Mouse (Mus musculus) embryo, embryonic 11.5 days (tissue): ENCODE measurements around the gene Lcn10.
A peak's percentile ranks its signal among the peaks of the same experiment; 100 is the strongest.
"Not testable (repeated sequence)": the region's sequence is repeated elsewhere in the genome, so short reads cannot be mapped to it uniquely, and the experiment has no call there.

Experiments
- DNase-seq: peaks from one replicate; pipeline ENCODE4 v3.0.0-alpha.2; 2012; ENCODE audit warnings: low read depth, low spot score

Lcn10 gene

GRCm38 (mm10) chr2:25706643-25707481 is 24.3 kb downstream of the Lcn10 start, which contains the start of gene Bmyc:
TSS of gene Bmyc (plus strand) at chr2:25706739.
- peak; percentile 74 for DNase-seq

DNA sequence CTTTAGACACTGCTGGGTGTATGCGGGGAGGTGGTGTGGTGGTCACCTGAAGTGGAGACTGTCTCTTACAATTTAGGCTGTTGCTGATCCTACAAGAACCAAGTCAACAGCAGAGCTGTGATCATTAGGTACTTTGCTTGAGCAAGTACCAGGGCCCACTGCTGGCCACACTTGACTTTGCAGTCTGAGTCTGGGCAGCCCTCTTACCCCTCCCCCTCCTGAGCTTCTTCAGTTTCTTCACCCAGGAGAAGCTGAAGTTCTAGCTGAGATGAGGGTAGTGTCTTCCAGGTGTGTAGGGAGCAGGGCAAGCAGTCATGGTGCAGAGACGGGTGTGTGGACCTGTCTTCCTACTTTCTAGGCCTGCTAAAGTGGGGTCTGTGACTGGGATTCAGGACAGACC is 25.6 kb downstream of the Lcn10 start:
- no peak for DNase-seq

- not testable (repeated sequence) for DNase-seq
These were observed 26.5 kb downstream of the Lcn10 start for GRCm38 (mm10) chr2:25709056-25709455.

- DNase-seq, result not testable (repeated sequence)
These were observed 27.3 kb downstream of the Lcn10 start for GRCm38 (mm10) chr2:25709791-25710190.

DNA sequence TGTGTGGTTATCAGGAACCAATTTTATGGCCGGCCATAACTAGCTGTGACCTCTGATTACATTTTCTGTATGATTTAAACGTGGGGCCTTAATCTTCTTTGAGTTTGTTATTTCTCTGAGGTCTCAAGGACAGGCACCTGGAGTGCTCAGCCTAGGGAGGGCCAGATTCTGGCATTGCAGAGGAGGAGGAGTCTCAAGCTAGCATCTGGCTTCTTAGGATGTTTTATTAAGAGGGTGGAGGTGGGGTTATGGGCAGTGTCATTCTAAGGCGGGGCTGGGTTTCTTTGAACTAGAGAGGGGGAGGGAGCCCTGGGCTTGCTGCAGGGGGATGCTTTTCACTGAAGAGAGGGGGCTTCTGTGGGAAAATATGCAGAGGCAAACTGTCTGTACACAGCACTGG is 29.1 kb downstream of the Lcn10 start:
- not testable (repeated sequence) for DNase-seq

- no peak for DNase-seq
These were observed 34.7 kb downstream of the Lcn10 start for GRCm38 (mm10) chr2:25717222-25717621.

DNA sequence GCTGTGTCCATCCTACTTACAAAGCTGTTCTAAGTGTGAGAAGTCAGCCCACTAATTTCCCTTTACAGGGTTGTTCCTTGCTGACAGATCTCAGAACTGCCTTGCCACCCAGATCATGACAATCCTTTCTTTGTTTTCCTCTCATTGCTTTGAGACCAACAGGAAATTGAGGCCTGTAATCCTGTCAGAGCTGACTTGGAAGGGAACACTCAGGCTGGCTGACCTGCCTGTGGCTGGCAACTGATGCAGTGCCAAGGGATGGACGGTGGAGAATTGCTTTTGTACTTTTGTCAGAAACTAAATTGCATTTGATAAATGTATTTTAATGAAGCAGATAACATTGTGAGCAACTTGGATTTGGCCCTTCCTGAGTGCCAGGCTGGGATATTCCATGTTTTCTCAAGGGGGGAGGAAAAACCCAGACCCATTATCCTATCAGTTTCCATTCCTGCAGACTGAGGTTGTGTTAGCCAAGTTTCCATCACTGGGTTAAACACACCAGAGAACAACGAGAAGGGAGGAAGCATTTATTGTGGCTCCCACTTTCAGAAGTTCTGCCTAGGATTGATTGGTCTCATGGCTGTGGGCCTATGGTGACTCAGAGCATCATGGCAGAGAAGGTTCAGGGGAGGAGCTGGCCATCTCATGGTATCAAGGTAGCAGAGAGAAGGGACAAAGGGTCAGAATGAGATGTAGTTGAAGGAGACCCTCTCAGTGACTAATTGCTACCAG is 50.8 kb downstream of the Lcn10 start:
- DNase-seq, result no peak
